Mouse (Mus musculus) adrenal gland, adult 8-10 months (tissue): ENCODE measurements around the gene Rsc1a1. TPM values are rescaled to one million over a fixed set of nuclear protein-coding genes. Genes with fewer than 3 reads are reported as not detected.

Experiments
- DNase-seq: peaks from one replicate; pipeline ENCODE4 v3.0.0; 2022
- total RNA-seq, 4 experiments: library from RNA; stranded (reverse); gene quantifications; 2 replicates each; pipeline ENCODE4 v1.2.4; 2022

Rsc1a1 gene
- total RNA-seq, 4 experiments from 2014 or later, result 3.7 TPM; not detected in 3

- no peak for DNase-seq
Measured at GRCm38 (mm10) chr4:141694719-141695118, 9.3 kb upstream of the Rsc1a1 start.

- no peak for DNase-seq
Measured at GRCm38 (mm10) chr4:141688505-141688904, 3.1 kb upstream of the Rsc1a1 start.

- DNase-seq, result no peak
Measured at GRCm38 (mm10) chr4:141686525-141686924, 1.1 kb upstream of the Rsc1a1 start.

GRCm38 (mm10) chr4:141686093-141686492 lies 694 bp upstream of the Rsc1a1 start:
- DNase-seq, result no peak

GRCm38 (mm10) chr4:141682706-141683230 lies 2.6 kb downstream of the Rsc1a1 start:
- DNase-seq, result no peak

- DNase-seq, result peak; percentile 63
Measured at GRCm38 (mm10) chr4:141681767-141682166, 3.6 kb downstream of the Rsc1a1 start.

GRCm38 (mm10) chr4:141680892-141681291 lies 4.5 kb downstream of the Rsc1a1 start:
- DNase-seq, result no peak

GRCm38 (mm10) chr4:141679016-141679415 lies 6.4 kb downstream of the Rsc1a1 start:
- no peak for DNase-seq

GRCm38 (mm10) chr4:141676462-141676979 lies 8.9 kb downstream of the Rsc1a1 start:
- no peak for DNase-seq

GRCm38 (mm10) chr4:141672325-141672724 lies 13.1 kb downstream of the Rsc1a1 start:
- DNase-seq, result no peak

GRCm38 (mm10) chr4:141671389-141671788 lies 14.0 kb downstream of the Rsc1a1 start:
- no peak for DNase-seq

GRCm38 (mm10) chr4:141669898-141670712 lies 15.3 kb downstream of the Rsc1a1 start:
- peak; percentile 78 for DNase-seq

- no peak for DNase-seq
Measured at GRCm38 (mm10) chr4:141664799-141665198, 20.6 kb downstream of the Rsc1a1 start, which contains the start of gene Plekhm2. TSS of gene Plekhm2 (minus strand) at chr4:141664899.

- no peak for DNase-seq
Measured at GRCm38 (mm10) chr4:141664011-141664745, 21.2 kb downstream of the Rsc1a1 start.

GRCm38 (mm10) chr4:141663122-141663931 lies 22.1 kb downstream of the Rsc1a1 start:
- DNase-seq, result no peak

GRCm38 (mm10) chr4:141660884-141661283 lies 24.5 kb downstream of the Rsc1a1 start:
- no peak for DNase-seq

- no peak for DNase-seq
Measured at GRCm38 (mm10) chr4:141659739-141660138, 25.7 kb downstream of the Rsc1a1 start.

- peak; percentile 79 for DNase-seq
Measured at GRCm38 (mm10) chr4:141658846-141659484, 26.4 kb downstream of the Rsc1a1 start.

GRCm38 (mm10) chr4:141656932-141657331 lies 28.5 kb downstream of the Rsc1a1 start:
- DNase-seq, result no peak

GRCm38 (mm10) chr4:141655908-141656608 lies 29.3 kb downstream of the Rsc1a1 start:
- DNase-seq, result peak; percentile 58

GRCm38 (mm10) chr4:141654509-141654908 lies 30.9 kb downstream of the Rsc1a1 start:
- DNase-seq, result no peak
